Mouse (Mus musculus) small intestine, adult 2 months (tissue): ENCODE data around the gene Chrng.

Experiments
- CTCF ChIP-seq: fragments of 200-500 bp; IDR thresholded peaks from 2 replicates; pipeline ENCODE4 v1.5.1; 2012; ENCODE audit warnings: low read depth, mild to moderate bottlenecking, control low read depth, inconsistent platforms, low read length, moderate library complexity, mixed read lengths; ENCODE audit not compliant: insufficient replicate concordance, insufficient read length; ENCODE audit errors: extremely low read depth
- POLR2A ChIP-seq: fragments of 200-500 bp; IDR thresholded peaks from 2 replicates; pipeline ENCODE4 v1.6.1; 2012; ENCODE audit warnings: low read depth, mild to moderate bottlenecking, control low read depth, inconsistent platforms, low read length, moderate library complexity

- no peak for TF ChIP-seq POLR2A
- no peak for TF ChIP-seq CTCF
These were observed 21.3 kb downstream of the Chrng start for GRCm38 (mm10) chr1:87225739-87226138.
